Mouse (Mus musculus): ENCODE results near the gene Cradd.

DNA sequence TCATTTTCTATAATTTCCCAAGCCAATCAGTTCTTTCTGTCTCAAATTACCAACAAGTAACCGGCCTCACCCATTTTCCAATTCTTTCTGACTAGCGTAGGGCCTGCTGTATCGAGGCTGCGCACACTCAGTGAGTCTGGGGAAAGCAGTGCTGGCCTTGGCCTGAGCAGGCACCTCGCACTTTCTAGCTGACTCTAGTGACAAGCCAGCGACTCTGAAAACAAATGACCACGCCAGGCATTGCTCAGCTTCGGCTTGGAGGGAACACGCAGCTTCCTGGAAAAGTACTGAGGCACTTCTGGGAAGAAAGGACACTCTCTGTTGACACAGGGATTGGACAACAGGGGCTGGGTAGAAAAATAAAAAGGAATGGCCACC, 105.3 kb downstream of the Cradd start:
- TF ChIP-seq GATA1 (IDR thresholded peaks at IDR 0.05; ENCODE audit: borderline replicate concordance, low read length) (no peak), FLI1 (IDR thresholded peaks at IDR 0.05; ENCODE audit: low read length) (no peak)
